Mouse (Mus musculus): ENCODE measurements around the gene Qtrt1.

- no peak for TF ChIP-seq CTCF (IDR thresholded peaks at IDR 0.05; ENCODE audit: insufficient read depth, low read depth, low read length)
- TF ChIP-seq POLR2A (IDR thresholded peaks at IDR 0.05; ENCODE audit: insufficient read depth, low read depth, low read length) = no peak
Observed at GRCm38 (mm10) chr9:21372508-21372907, 39.1 kb upstream of the Qtrt1 start.
